Mouse (Mus musculus) C3H10T1/2 (cell line): Measurements from ENCODE around the gene Olfr1475. TPM values are rescaled to one million over a fixed set of nuclear protein-coding genes. Genes with fewer than 3 reads are reported as not detected.

Experiments
- polyA plus RNA-seq, 2 experiments: library from polyadenylated mRNA; unstranded; fragments of >200 nt; fragmentation: generic; extraction: Trizol; gene quantifications; one replicate each; pipeline ENCODE4 v1.2.1; 2012; ENCODE audit warnings: missing spikeins in 2 of 2

The Olfr1475 gene
- not detected for polyA plus RNA-seq

DNA sequence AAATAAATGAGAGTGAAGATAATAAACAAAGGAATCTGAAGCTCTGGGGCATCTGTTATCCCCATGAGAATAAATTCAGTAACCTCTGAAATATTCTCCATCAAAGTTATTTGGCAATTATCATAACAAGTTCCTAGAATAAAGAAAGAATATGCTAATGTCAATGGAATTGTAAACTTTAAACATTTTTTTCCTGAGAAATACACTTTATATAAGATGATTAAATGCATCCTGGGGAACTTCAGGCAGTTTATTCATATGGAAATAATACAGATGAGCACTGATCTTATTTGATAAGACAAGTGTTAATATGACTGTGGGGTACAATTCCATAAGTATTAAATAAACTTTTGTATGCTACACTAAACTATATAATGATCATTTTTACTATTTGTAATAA, at the start of gene Olfr1475:
TSS of gene Olfr1475 (minus strand) at position 101 of the 400 bp plus-strand sequence.

DNA sequence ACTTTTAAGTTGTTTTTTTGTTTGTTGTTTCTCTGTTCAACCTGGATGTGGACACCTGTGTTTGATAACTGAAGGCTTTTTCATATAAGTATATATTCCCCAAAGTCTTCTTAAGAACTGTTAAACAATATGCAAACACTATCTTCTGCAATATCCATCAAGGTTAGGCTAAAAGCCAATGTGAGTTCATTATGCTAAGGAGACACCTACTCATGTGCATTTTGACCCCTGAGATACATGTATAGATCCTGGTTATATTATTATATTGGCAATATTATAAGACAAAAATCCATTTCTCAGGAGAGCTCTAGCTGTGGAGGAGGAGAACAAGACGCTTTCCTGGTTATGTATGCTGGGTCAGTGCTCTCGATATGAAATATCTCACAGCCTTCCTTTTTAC, 47.6 kb upstream of the Olfr1475 start, which contains the start of gene Olfr1480:
TSS of gene Olfr1480 (plus strand) at position 301 of the 400 bp plus-strand sequence.

DNA sequence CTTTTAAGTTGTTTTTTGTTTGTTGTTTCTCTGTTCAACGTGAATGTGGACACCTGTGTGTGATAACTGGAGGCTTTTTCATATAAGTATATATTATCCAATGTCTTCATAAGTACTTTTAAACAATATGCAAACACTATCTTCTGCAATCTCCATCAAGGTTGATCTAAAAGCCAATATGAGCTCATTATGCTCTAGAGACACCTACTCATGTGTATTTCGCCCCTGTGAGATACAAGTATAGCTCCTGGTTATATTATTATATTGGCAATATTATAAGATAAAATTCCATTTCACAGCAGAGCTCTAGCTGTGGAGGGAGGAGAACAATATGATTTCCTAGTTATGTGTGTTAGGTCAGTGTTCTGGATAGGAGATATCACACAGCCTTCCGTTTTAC, 20.2 kb upstream of the Olfr1475 start, which contains the start of gene Olfr1477:
TSS of gene Olfr1477 (plus strand) at position 301 of the 400 bp plus-strand sequence.

DNA sequence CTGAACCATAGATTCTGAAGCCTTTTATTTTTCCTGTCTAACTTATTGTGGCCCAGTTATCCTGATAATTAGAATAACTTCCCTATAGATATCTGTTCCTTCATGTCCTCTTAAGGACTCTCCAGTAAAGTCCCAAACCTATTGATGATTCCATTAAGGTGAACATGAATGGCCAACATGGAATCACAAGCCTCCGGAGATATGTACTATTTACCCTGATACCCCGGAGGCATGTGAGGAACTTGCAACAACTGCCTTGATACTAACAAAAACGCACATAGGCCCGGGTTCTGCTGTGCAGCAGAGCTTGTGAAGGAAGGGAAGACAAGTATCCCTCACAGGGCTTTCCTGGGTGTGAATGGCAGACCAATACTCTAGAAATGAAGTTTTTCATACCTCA, 10.7 kb downstream of the Olfr1475 start, which contains the start of gene Olfr1474:
TSS of gene Olfr1474 (plus strand) at position 301 of the 400 bp plus-strand sequence.

DNA sequence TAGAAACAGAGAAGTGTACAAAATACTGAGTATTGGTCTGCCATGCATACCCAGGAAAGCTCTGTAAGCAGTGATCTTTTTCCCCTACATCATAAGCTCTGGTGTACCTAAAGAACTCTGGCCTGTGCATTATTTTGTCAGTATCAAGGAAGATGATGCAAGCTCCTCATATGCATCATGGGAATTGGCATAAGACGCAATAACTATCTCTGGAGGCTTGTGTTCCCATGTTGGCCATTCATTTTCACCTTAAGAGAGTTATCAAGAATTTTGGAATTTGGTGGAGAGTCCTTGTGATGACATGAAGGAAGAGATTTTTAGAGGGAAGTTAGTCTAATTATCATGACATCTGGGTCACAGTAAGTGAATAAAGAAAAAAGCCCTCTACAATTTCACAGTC, 24.0 kb downstream of the Olfr1475 start, which contains the start of gene Olfr1472:
TSS of gene Olfr1472 (minus strand) at position 101 of the 400 bp plus-strand sequence.

DNA sequence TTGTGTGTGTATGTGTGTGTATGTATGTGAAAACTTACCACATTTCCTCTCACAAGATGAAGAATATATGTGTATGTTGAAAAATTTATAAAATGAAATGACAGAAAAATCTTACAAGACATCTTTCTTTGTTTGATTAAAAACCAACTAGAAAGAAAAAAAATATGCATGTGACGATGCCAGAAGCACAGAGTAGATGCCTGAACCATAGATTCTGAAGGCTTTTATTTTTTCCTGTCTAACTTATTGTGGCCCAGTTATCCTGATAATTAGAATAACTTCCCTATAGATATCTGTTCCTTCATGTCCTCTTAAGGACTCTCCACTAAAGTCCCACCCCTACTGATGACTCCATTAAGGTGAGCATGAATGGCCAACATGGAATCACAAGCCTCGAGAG, 36.9 kb downstream of the Olfr1475 start, which contains the start of gene Olfr1471:
TSS of gene Olfr1471 (plus strand) at position 301 of the 400 bp plus-strand sequence.

Other genes with a start within 250 kb of the Olfr1475 start
- gene Olfr1463, start 248.9 kb downstream of the Olfr1475 start, polyA plus RNA-seq: not detected
- not detected for gene Olfr1465, start 164.7 kb downstream of the Olfr1475 start, polyA plus RNA-seq
- gene Olfr1466, start 141.3 kb downstream of the Olfr1475 start, polyA plus RNA-seq: not detected
- not detected for gene Olfr1467, start 118.0 kb downstream of the Olfr1475 start, polyA plus RNA-seq
- not detected for gene Olfr1469, start 72.3 kb downstream of the Olfr1475 start, polyA plus RNA-seq
- gene Olfr1471, start 36.8 kb downstream of the Olfr1475 start, polyA plus RNA-seq: not detected
- gene Olfr1472, start 24.1 kb downstream of the Olfr1475 start, polyA plus RNA-seq: not detected
- gene Olfr1474, start 10.6 kb downstream of the Olfr1475 start, polyA plus RNA-seq: not detected
- not detected for gene Olfr1477, start 20.4 kb upstream of the Olfr1475 start, polyA plus RNA-seq
- not detected for gene Olfr1480, start 47.7 kb upstream of the Olfr1475 start, polyA plus RNA-seq
- not detected for gene Olfr1484, start 103.3 kb upstream of the Olfr1475 start, polyA plus RNA-seq
- gene Olfr1487, start 137.2 kb upstream of the Olfr1475 start, polyA plus RNA-seq: not detected
- not detected for gene Olfr1489, start 151.4 kb upstream of the Olfr1475 start, polyA plus RNA-seq
- not detected for gene Olfr1490, start 170.9 kb upstream of the Olfr1475 start, polyA plus RNA-seq
- gene Olfr1491, start 217.1 kb upstream of the Olfr1475 start, polyA plus RNA-seq: not detected
- not detected for gene Olfr1493-ps1, start 243.1 kb upstream of the Olfr1475 start, polyA plus RNA-seq